Mouse (Mus musculus) G1E-ER4 (cell line): ENCODE data around the gene Dapk3. TPM values are rescaled to one million over a fixed set of nuclear protein-coding genes. Genes with fewer than 3 reads are reported as not detected.

Experiments
- GATA1 ChIP-seq: IDR thresholded peaks from one replicate; pipeline ENCODE4 v1.8.0; 2012; ENCODE audit warnings: low read length, inconsistent platforms
- polyA plus RNA-seq: library from polyadenylated mRNA; stranded (reverse); fragments of >175 nt; gene quantifications from 2 replicates; pipeline ENCODE4 v1.2.3, GENCODE M21; 2012

The Dapk3 gene
- polyA plus RNA-seq, 1 experiment: 79.0 TPM

- no peak for TF ChIP-seq GATA1
Observed at GRCm38 (mm10) chr10:81168521-81169244, 14.1 kb upstream of the Dapk3 start.

- TF ChIP-seq GATA1: no peak
Observed at GRCm38 (mm10) chr10:81173132-81173531, 9.7 kb upstream of the Dapk3 start.

- TF ChIP-seq GATA1: no peak
Observed at GRCm38 (mm10) chr10:81174617-81175344, 8.0 kb upstream of the Dapk3 start.

- no peak for TF ChIP-seq GATA1
Observed at GRCm38 (mm10) chr10:81175936-81176465, 6.8 kb upstream of the Dapk3 start.

GRCm38 (mm10) chr10:81176466-81177271, 6.1 kb upstream of the Dapk3 start, which contains the start of gene Eef2:
TSS of gene Eef2 (plus strand) at chr10:81176631.
- no peak for TF ChIP-seq GATA1

GRCm38 (mm10) chr10:81177491-81177925, 5.3 kb upstream of the Dapk3 start:
- no peak for TF ChIP-seq GATA1

GRCm38 (mm10) chr10:81177958-81178712, 4.7 kb upstream of the Dapk3 start:
- TF ChIP-seq GATA1: no peak

GRCm38 (mm10) chr10:81178927-81179326, 3.9 kb upstream of the Dapk3 start:
- no peak for TF ChIP-seq GATA1

GRCm38 (mm10) chr10:81179451-81180342, 3.1 kb upstream of the Dapk3 start:
- TF ChIP-seq GATA1: no peak

GRCm38 (mm10) chr10:81180946-81181345, 1.9 kb upstream of the Dapk3 start:
- TF ChIP-seq GATA1: no peak

GRCm38 (mm10) chr10:81183805-81184204, 1.0 kb downstream of the Dapk3 start, which contains the start of gene 4930442H23Rik:
TSS of gene 4930442H23Rik (minus strand) at chr10:81183849.
- no peak for TF ChIP-seq GATA1

- no peak for TF ChIP-seq GATA1
Observed at GRCm38 (mm10) chr10:81184765-81185164, 2.0 kb downstream of the Dapk3 start.

- TF ChIP-seq GATA1: no peak
Observed at GRCm38 (mm10) chr10:81187161-81187560, 4.4 kb downstream of the Dapk3 start.

GRCm38 (mm10) chr10:81189821-81190220, 7.0 kb downstream of the Dapk3 start:
- TF ChIP-seq GATA1: no peak
